Mouse (Mus musculus) small intestine, adult 2 months (tissue): Measurements from ENCODE around the gene Rnf217.

ENCODE experiments used
- CTCF ChIP-seq: fragments of 200-500 bp; IDR thresholded peaks from 2 replicates; pipeline ENCODE4 v1.5.1; 2012; ENCODE audit warnings: low read depth, mild to moderate bottlenecking, control low read depth, inconsistent platforms, low read length, moderate library complexity, mixed read lengths; ENCODE audit not compliant: insufficient replicate concordance, insufficient read length; ENCODE audit errors: extremely low read depth
- POLR2A ChIP-seq: fragments of 200-500 bp; IDR thresholded peaks from 2 replicates; pipeline ENCODE4 v1.6.1; 2012; ENCODE audit warnings: low read depth, mild to moderate bottlenecking, control low read depth, inconsistent platforms, low read length, moderate library complexity

DNA sequence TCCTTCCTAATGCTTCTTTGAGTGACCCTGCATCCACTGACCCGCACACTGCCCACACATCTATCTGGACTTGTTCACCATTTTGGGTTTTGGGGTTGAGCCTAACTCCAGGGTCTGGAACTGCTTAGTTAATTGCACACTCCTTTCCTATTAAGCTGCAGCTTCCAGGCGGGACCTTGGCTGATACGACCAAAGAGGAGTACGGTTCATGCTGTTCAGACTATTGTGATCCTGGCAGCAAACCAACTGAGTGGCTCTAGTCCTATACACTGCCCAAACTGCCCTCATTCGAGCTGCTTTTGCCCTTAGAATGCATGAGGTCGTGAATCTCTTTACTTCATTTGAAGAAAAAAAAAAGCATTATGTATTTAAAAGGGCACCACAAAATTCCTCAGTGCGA, 164.8 kb downstream of the Rnf217 start:
- TF ChIP-seq CTCF (no peak), POLR2A (no peak)
